Mouse (Mus musculus): Measurements from ENCODE around the gene Gm1043. TPM values are rescaled to one million over a fixed set of nuclear protein-coding genes. Genes with fewer than 3 reads are reported as not detected.

Gm1043 gene
- total RNA-seq, 1 experiment from 2014 or later = not detected

DNA sequence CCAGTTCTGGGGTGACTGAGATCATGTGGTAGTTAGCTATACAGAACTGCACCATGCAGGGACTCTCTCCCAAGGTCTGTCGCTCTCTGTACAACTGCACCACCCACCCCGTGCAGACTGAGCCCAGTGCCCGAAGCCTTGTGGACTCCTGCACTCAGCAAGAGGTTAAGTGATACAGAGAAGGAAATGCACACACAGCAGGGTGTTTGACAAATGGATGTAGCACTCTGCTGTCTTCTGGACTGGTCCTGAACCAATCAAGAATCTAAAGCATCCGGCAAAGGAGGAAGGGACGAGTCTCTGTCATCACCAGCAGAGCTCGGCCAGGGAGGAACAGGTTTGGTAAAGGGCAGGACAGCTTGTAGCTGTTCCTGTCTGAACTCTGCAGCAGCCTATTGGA is 12.4 kb downstream of the Gm1043 start:
- ATAC-seq (replicated peaks in 1 of 2; ENCODE audit: insufficient read depth in 1 of 2, low FRiP score in 2 of 2, low TSS enrichment in 1 of 2, low read depth in 1 of 2, poor library complexity in 2 of 2, severe bottlenecking in 2 of 2) = no peak

DNA sequence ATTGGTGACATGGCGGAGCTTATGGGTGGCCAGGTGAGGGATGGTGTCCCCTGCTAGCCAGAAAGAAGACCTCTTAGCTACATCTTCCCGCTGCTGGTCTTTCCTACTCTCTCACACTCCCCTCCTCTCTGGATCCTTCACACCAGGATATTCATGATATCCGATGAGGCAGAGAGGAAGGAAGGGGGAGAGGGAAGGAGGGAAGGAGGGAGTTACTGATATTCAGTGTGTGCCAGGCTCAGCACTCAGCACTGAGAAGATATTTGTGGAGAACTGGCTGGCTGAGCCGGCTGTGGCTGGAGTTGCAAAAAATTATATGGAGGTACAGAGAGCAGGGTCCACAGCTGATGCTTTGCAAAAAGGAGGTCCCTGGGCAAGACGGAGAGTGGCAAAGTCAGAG is 15.6 kb downstream of the Gm1043 start:
- no peak for ATAC-seq (replicated peaks in 1 of 2; ENCODE audit: insufficient read depth in 1 of 2, low FRiP score in 2 of 2, low TSS enrichment in 1 of 2, low read depth in 1 of 2, poor library complexity in 2 of 2, severe bottlenecking in 2 of 2)

DNA sequence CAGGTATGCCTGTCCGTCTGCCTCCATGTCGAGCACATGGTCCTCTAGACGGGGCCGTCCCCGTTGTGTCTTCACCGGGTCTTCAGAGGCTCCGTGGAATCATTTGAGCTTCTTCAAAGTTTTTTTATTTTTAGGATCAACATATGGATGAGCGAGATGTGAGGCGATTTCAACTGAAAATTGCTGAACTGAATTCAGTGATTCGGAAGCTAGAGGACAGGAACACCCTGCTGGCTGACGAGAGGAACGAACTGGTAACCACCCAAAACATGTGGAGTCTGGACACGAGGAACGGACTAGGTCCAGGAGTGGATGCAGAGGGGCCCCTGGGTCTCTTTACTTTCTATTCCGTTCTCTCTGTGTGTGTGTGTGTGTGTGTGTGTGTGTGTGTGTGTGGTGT is 16.5 kb downstream of the Gm1043 start:
- ATAC-seq (replicated peaks in 1 of 2; ENCODE audit: insufficient read depth in 1 of 2, low FRiP score in 2 of 2, low TSS enrichment in 1 of 2, low read depth in 1 of 2, poor library complexity in 2 of 2, severe bottlenecking in 2 of 2) = no peak

DNA sequence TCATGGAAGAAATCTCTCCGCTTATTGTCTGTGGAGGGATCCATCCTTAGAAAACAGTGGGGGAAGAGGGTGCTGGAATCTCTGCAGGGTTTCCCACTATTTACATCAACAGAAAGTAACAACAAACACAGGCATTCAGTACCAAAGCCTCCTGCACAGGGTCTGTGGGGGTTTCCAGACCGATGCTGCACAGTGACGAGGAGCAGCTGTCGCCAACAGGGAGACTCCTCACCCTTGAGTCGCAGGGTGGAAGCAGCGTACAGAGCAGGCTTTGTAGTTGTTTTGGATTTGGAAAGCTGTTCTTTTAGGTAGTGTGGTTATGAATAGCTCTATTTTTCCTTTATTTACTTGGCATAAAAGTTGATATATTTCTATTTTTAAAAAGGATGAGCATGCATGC is 16.9 kb downstream of the Gm1043 start:
- ATAC-seq (replicated peaks in 1 of 2; ENCODE audit: insufficient read depth in 1 of 2, low FRiP score in 2 of 2, low TSS enrichment in 1 of 2, low read depth in 1 of 2, poor library complexity in 2 of 2, severe bottlenecking in 2 of 2) = no peak

DNA sequence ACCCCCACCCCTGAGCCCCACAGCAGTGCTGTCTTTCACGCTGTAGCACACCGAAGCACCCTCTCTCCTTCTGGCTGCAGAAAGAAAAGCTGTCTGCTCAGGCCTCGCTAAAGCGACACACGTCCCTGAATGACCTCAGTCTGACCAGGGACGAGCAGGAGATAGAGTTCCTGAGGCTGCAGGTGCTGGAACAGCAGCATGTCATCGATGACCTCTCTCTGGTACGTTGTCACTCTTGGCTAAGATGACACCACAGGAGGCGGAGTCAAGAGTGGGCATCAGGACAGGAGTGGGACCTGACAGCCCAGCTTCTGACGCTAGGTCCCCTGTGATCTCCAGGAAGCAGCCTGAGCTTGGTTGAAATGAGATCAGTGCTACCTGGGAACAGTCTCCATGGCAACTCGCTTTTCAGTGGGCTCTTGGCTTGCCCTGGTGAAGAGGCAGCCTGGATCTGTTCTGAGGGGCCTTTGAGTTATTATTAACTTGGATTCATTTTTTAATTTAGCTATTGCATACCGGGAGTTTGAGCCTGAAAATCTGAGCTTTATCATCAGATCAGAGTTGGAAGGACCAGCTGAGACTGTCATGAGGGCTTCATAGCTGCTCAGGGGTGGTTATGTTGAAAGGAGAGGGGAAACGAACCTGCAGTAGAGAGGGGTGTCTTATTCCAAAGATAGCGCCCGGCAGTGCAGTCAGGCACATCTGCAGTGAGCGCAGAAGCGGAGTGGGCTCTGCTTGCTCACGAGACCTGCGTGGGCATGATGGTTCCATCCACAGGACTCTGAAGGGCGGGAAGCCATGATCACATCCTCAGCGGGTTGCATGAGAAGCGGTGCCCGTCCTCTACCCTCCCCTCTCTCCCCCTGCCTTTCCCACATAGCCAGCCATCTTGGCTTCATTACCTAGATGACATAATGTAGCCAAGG is 20.6 kb downstream of the Gm1043 start:
- no peak for ATAC-seq (replicated peaks in 1 of 2; ENCODE audit: insufficient read depth in 1 of 2, low FRiP score in 2 of 2, low TSS enrichment in 1 of 2, low read depth in 1 of 2, poor library complexity in 2 of 2, severe bottlenecking in 2 of 2)

DNA sequence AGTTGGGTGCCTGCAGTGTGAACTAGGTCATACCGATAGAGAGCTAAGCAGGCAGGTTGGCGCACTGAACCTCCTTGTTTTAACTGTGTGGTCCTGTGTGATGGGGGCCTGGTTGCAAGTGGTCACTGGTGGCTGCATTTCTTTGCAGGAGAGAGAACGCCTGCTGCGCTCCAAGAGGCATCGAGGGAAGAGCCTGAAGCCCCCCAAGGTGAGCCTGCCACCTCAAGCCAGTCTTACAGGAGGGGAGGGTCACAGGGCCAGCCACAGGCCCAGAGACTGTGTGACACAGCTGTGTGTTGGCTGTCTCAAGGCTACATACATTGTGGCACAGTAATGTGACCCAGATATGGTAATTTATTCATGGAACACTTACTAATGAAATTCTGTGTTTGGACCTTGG is 21.9 kb downstream of the Gm1043 start:
- ATAC-seq (replicated peaks in 1 of 2; ENCODE audit: insufficient read depth in 1 of 2, low FRiP score in 2 of 2, low TSS enrichment in 1 of 2, low read depth in 1 of 2, poor library complexity in 2 of 2, severe bottlenecking in 2 of 2) = no peak

DNA sequence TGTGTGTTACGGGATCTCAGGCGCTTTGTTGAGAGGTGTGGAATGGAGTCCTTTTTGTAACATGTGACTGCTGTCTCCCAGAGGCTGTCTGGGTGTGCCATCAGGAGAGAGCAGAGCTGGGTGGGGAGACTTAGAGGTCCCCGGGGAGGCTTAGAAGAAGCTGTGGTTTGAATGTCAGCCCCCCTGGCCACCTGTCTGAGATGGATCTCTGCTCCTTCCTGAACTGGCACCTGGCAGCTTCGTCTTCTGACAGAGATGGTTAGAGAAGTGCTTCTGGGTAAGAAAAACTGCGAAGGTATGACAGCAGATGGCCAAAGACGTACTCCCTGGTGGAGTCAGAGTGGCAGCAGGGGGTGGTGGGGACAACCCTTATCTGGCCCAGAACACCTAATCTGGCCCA is 22.4 kb downstream of the Gm1043 start:
- no peak for ATAC-seq (replicated peaks in 1 of 2; ENCODE audit: insufficient read depth in 1 of 2, low FRiP score in 2 of 2, low TSS enrichment in 1 of 2, low read depth in 1 of 2, poor library complexity in 2 of 2, severe bottlenecking in 2 of 2)

DNA sequence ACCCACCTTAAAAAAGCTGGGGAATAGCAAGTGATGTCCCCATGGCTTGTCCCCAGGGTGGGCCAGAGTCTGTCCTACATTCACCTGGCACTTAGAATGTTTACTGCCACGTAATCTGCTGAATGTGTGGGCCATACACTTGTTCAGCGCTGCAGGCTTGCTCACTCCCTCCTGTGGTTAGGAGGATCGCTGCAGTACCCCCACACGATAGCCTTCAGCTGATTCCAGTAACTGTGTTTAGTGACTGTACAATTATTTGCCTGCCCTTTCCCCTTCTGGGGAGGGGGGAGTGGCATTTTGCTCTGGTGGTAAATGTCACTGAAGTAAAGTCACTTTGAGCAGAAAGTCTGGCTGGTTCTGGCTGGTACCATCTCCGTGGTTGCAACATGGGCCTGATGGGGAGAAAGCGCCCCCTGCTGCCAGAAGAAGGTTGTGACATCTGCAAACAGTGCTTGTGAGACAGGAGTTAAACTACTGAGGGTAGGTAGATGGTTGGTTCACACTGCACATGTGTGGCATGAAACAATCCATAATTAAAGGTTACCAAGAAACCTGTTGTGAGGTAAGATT is 24.2 kb downstream of the Gm1043 start:
- peak; percentile 60 to 74 for ATAC-seq (replicated peaks in 1 of 2; ENCODE audit: insufficient read depth in 1 of 2, low FRiP score in 2 of 2, low TSS enrichment in 1 of 2, low read depth in 1 of 2, poor library complexity in 2 of 2, severe bottlenecking in 2 of 2)

DNA sequence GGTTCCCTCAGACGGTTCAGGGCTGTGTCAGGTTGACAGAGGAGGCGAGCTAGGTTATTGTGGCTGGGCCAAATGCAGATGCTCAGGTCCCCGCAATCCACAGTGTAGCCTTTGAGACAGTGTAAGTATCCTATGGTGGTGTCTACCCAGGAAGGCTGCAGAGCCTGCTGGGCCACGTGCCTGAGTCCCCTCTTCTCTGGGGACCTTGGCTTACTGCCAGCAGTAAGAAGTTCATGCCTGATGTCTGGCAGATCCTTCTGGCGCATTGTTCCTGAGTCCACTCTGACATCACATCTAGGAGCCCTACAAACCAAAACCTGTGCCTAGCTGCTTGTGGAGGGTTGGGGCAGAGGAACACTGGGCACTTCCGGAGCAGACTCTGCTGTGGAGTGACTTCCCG is 27.2 kb downstream of the Gm1043 start:
- no peak for ATAC-seq (replicated peaks in 1 of 2; ENCODE audit: insufficient read depth in 1 of 2, low FRiP score in 2 of 2, low TSS enrichment in 1 of 2, low read depth in 1 of 2, poor library complexity in 2 of 2, severe bottlenecking in 2 of 2)

DNA sequence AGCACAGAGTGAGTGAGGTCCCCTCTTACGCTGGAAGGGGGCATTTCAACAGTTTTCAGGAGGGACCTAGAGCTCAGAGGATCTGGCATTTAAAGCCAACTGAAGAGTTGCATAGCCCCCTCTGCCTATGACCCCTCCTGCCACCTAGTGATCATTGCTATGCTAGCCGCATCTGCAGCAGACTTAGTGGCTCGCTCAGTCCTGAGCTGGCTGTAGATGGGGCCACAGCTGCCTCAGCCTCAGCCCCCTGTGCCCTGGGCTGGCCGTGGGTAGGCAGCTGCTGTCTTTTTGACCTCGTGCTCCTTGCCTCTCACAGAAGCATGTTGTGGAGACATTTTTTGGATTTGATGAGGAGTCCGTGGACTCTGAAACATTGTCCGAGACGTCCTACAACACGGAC is 32.0 kb downstream of the Gm1043 start:
- no peak for ATAC-seq (replicated peaks in 1 of 2; ENCODE audit: insufficient read depth in 1 of 2, low FRiP score in 2 of 2, low TSS enrichment in 1 of 2, low read depth in 1 of 2, poor library complexity in 2 of 2, severe bottlenecking in 2 of 2)

DNA sequence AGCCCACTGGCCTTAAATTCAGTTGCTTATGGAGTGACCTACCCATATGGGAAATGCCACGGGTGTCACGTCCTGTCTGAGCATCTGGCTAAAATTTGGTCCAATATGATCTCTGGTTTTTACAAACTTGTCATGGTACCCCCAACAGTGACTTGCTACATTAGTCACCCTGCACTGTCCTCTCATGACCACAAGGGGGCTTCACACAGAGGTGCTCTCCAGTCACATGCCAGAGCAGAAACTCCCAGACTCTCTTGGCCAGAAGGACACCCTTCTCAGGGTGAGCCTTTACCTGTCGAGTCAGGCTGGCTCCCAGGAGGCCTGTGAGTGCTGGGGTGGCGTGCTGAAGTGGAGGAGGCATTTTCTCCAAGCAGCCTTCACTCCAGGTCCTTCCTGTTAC is 33.1 kb downstream of the Gm1043 start:
- ATAC-seq (replicated peaks in 1 of 2; ENCODE audit: insufficient read depth in 1 of 2, low FRiP score in 2 of 2, low TSS enrichment in 1 of 2, low read depth in 1 of 2, poor library complexity in 2 of 2, severe bottlenecking in 2 of 2) = peak; percentile 59 to 68; a peak in 3 of 4 replicates

DNA sequence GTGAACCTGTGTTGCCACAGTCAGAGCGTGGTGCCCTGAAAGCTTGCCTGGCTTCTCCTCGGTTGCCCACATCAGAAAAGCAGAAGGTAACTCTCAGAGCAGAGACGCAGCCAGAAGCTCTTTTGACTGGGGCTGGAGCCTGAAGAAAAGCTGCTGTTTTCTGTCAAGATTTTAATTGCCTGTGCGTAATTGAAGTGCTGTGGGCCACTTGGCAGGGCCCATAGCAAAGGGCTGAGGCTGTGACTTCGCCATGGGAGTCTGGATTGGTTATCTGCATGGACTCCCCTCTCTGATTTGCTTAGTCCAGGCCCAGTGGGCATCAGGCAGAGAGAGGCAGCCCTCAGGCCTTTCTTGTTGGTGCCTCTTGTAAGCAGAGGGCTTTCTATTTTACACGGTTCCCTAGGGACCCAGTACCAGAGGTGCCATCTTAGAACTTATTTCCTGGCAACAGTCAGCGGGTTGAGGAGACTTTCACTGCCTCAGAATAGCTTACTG is 36.1 kb downstream of the Gm1043 start:
- ATAC-seq (replicated peaks in 1 of 2; ENCODE audit: insufficient read depth in 1 of 2, low FRiP score in 2 of 2, low TSS enrichment in 1 of 2, low read depth in 1 of 2, poor library complexity in 2 of 2, severe bottlenecking in 2 of 2) = no peak

DNA sequence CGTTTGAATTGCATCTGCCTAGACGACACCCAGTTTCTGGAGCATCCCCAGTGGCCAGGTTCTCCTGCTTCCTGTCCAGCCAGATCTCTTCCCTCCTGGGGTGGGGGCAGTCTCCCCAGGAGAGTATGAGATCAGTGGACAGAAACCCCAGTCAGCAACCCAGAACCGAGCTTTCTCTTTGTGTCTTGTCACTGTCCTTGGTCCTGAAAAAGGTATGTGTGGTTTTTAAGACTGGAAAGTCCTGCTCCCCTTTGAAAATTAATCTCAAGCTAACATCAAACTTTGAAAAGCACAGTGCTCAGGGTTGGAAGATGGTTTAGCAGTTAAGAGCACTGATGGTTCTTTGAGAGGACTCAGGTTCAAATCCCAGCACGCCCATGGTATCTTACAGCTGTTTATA is 46.7 kb downstream of the Gm1043 start:
- 0 out of 4 replicates have a peak, but pooled peaks of 1 of the 2 experiments have one; percentile 32 for ATAC-seq (replicated peaks in 1 of 2; ENCODE audit: insufficient read depth in 1 of 2, low FRiP score in 2 of 2, low TSS enrichment in 1 of 2, low read depth in 1 of 2, poor library complexity in 2 of 2, severe bottlenecking in 2 of 2)

DNA sequence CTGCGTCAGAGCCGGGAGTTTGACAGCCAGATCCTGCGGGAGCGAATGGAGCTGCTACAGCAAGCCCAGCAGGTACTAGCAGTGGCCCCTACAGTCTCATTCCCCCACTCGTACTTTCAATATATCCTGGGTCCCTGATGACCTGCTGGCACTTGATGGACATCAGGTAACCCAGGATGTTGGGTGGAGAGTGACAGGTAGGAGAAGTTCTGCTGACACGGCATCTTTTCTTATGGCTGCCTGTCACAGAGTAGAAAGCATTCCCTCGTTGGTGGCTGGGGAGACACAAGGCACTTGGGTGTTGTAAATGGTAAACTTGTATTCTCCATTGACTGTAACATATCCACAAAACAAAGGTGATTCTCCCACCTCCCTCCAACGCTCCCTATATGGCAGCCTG is 56.6 kb downstream of the Gm1043 start:
- ATAC-seq (replicated peaks in 1 of 2; ENCODE audit: insufficient read depth in 1 of 2, low FRiP score in 2 of 2, low TSS enrichment in 1 of 2, low read depth in 1 of 2, poor library complexity in 2 of 2, severe bottlenecking in 2 of 2) = no peak

DNA sequence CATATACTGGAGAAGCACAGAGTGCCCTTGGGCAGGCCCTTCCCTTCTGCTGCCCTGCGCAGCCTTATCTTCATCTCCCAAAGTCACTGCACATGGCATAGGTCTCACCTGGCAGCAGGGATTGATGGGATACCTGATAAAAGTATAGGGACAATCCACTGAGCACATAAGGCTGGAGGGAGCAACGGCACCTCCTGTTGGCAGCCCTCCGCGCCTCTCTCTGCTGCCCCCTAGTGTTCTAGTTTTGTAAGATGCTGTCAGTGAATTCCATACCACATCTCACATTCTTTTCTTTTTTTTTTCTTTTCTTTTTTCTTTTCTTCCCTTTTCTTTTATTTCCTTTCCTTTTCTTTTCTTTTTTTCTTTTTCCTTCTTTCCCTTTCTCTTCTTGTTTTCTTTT is 62.4 kb downstream of the Gm1043 start:
- peak; percentile 62 to 64; a peak in 2 of 4 replicates for ATAC-seq (replicated peaks in 1 of 2; ENCODE audit: insufficient read depth in 1 of 2, low FRiP score in 2 of 2, low TSS enrichment in 1 of 2, low read depth in 1 of 2, poor library complexity in 2 of 2, severe bottlenecking in 2 of 2)

DNA sequence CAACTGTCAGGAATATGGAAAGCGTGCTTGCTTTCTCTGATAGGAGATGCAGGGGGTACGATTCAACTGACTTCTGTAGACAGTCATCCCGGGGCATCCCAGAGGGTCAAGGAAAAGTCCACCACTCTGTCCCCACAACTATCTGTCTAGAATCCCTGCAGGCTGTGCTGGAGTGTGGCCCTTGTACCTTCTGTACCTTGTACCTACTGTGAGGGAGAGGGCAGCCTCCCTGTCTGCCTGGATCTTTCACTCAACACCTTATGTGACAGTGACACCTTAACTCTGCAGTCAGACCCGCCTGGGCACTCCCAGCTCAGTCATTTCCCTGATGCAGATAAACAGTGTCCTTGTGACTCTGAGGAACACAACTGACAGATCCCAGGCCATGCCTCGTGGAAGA is 65.5 kb downstream of the Gm1043 start:
- no peak for ATAC-seq (replicated peaks in 1 of 2; ENCODE audit: insufficient read depth in 1 of 2, low FRiP score in 2 of 2, low TSS enrichment in 1 of 2, low read depth in 1 of 2, poor library complexity in 2 of 2, severe bottlenecking in 2 of 2)

DNA sequence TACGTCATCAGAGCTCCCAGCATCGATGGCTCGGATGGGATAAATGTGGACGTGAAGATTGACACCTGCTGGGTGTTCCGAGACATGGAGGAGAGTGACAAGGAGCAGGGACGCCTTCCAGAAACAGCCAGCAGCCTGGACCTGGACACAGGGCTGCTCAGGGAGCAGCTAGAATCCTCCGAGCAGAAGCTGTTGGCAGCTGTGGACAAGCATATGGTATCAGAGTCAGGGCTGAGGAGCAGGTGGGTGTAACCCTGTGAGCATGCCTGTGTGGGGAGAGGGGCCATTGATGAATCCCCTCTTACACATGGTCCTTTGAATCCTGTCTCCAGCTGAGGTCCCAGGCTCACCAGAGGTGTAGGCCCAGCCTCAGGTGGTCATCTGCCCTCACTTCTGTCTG is 69.3 kb downstream of the Gm1043 start:
- ATAC-seq (replicated peaks in 1 of 2; ENCODE audit: insufficient read depth in 1 of 2, low FRiP score in 2 of 2, low TSS enrichment in 1 of 2, low read depth in 1 of 2, poor library complexity in 2 of 2, severe bottlenecking in 2 of 2) = no peak

DNA sequence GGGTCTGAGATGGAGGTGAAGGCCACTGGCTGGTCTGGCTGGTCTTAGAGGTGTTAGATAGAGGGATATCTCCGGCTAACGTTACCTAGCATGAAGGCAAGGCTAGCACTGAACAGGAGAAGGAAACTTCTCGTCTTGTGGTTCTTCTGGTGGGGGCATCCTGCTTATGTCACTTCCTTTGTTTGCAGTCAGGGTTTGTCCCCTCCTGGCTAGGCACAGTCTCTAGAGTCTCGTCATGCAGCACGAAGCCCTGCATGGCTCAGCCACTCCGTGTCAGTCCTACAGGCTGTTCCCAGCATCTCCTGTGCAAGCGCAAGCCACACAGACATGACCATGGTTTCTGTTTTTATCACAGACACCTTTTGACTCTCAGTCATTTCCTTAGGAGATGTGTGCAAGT is 73.2 kb downstream of the Gm1043 start:
- no peak for ATAC-seq (replicated peaks in 1 of 2; ENCODE audit: insufficient read depth in 1 of 2, low FRiP score in 2 of 2, low TSS enrichment in 1 of 2, low read depth in 1 of 2, poor library complexity in 2 of 2, severe bottlenecking in 2 of 2)

Data from hematopoietic stem cell, adult 5-6 weeks (primary cell).